Mouse (Mus musculus) G1E (cell line): Measurements from ENCODE around the gene Mrpl41.

Experiments used
- CTCF ChIP-seq: IDR thresholded peaks from 2 replicates; pipeline ENCODE4 v1.5.1; 2012; ENCODE audit warnings: low read depth, low read length, inconsistent platforms, mixed read lengths
- GATA1 ChIP-seq: IDR thresholded peaks from 2 replicates; pipeline ENCODE4 v1.6.1; 2012; ENCODE audit warnings: borderline replicate concordance, low read length, inconsistent platforms, mixed read lengths
- POLR2AphosphoS5 ChIP-seq: IDR thresholded peaks from 2 replicates; pipeline ENCODE4 v1.6.1; 2012; ENCODE audit warnings: low read depth, low read length, inconsistent platforms; ENCODE audit not compliant: insufficient replicate concordance
- TAL1 ChIP-seq: conservative IDR thresholded peaks from 2 replicates; pipeline ENCODE4 v1.6.1; 2012; ENCODE audit warnings: low read depth, low read length, inconsistent platforms, mixed read lengths

DNA sequence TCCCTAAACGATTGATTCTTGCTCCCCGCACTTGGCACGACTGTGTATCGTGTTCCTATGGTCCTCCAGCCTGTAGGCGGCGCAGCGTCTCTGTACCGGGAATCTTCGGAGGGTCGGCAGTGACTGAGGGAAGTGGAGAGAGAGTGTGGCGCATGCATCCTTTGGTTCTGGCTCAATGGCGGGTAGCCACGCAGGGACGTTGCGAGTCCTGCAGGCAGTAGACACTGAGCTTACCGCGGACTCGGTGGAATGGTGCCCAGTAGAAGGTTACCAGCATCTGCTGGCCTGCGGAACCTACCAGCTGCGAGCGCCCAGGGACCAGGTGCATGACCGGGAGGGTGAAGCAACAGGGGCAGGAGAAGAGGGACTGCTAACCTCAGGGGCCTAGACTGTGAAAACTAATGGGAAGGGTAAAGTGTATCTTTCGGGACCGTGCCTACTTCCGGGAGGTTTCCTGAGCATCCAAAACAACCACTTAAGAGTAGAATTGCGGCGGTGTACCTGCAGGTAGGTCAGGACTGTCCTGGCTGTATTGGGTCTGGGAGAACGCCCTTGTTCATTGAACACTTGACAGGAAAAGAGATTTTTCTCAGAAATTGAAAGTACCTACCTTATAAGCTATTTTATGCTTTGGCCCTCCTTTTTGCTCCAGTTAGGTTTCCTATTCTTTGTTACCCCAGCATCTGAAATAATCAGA, 12.4 kb downstream of the Mrpl41 start, which contains the start of gene Dph7:
- peak; percentile 82 for TF ChIP-seq CTCF
- TF ChIP-seq POLR2AphosphoS5 = peak; percentile 81; the same call in 1 of the 2 replicates
- no peak for TF ChIP-seq GATA1
- TF ChIP-seq TAL1 = no peak
